Mouse (Mus musculus): Measurements from ENCODE around the gene Fam83f. TPM values are rescaled to one million over a fixed set of nuclear protein-coding genes. Genes with fewer than 3 reads are reported as not detected.

The Fam83f gene
- polyA plus RNA-seq, 1 experiment from 2014 or later, result 2.9 TPM

GRCm38 (mm10) chr15:80636757-80637372 lies 34.8 kb upstream of the Fam83f start:
- Histone ChIP-seq H3K4me1 (ENCODE audit: control insufficient read depth, insufficient read depth, low read length) (0 out of 2 replicates have a peak, but pooled peaks cover 8% of the 10 kb centered on the region), H3K4me3 (ENCODE audit: low read length) (no peak overlapping the region), H3K9me3 (ENCODE audit: control insufficient read depth, low read length) (no peaks in the 10 kb centered on the region), H3K9ac (ENCODE audit: low read depth, low read length) (no peak overlapping the region), H3K4me2 (replicated peaks; ENCODE audit: low read depth, low read length) (no peak overlapping the region), H3K27ac (ENCODE audit: low read depth, low read length) (no peak overlapping the region), H3K27me3 (ENCODE audit: control insufficient read depth, insufficient read depth, low read length) (no peaks in the 10 kb centered on the region), H3K36me3 (ENCODE audit: control insufficient read depth, insufficient read depth, low read length) (no peaks in the 10 kb centered on the region)
- no peak for ATAC-seq (ENCODE audit: low FRiP score, low TSS enrichment)
- WGBS, result 50% methylated on average over 13 of the region's 13 CpGs

GRCm38 (mm10) chr15:80639071-80639702 lies 32.5 kb upstream of the Fam83f start:
- H3K4me3 ChIP-seq (ENCODE audit: low read length), result no peak overlapping the region
- no peaks in the 10 kb centered on the region for H3K27me3 ChIP-seq (ENCODE audit: control insufficient read depth, insufficient read depth, low read length)
- no peak overlapping the region for H3K27ac ChIP-seq (ENCODE audit: low read depth, low read length)
- ATAC-seq (ENCODE audit: low FRiP score, low TSS enrichment), result no peak
- 22% methylated on average over 11 of the region's 11 CpGs for WGBS
- no peaks in the 10 kb centered on the region for H3K36me3 ChIP-seq (ENCODE audit: control insufficient read depth, insufficient read depth, low read length)
- H3K4me1 ChIP-seq (ENCODE audit: control insufficient read depth, insufficient read depth, low read length), result 0 out of 2 replicates have a peak, but pooled peaks cover 7% of the 10 kb centered on the region
- no peak overlapping the region for H3K9ac ChIP-seq (ENCODE audit: low read depth, low read length)
- H3K9me3 ChIP-seq (ENCODE audit: control insufficient read depth, low read length), result no peaks in the 10 kb centered on the region
- H3K4me2 ChIP-seq (replicated peaks; ENCODE audit: low read depth, low read length), result no peak overlapping the region

- H3K27ac ChIP-seq (ENCODE audit: low read depth, low read length), result no peak overlapping the region
- H3K4me1 ChIP-seq (ENCODE audit: control insufficient read depth, insufficient read depth, low read length), result 0 out of 2 replicates have a peak, but pooled peaks cover 5% of the 10 kb centered on the region
- no peaks in the 10 kb centered on the region for H3K36me3 ChIP-seq (ENCODE audit: control insufficient read depth, insufficient read depth, low read length)
- no peak overlapping the region for H3K4me2 ChIP-seq (replicated peaks; ENCODE audit: low read depth, low read length)
- 79% methylated on average over 3 of the region's 3 CpGs for WGBS
- no peak overlapping the region for H3K9ac ChIP-seq (ENCODE audit: low read depth, low read length)
- no peak for ATAC-seq (ENCODE audit: low FRiP score, low TSS enrichment)
- no peaks in the 10 kb centered on the region for H3K9me3 ChIP-seq (ENCODE audit: control insufficient read depth, low read length)
- H3K4me3 ChIP-seq (ENCODE audit: low read length), result no peak overlapping the region
- H3K27me3 ChIP-seq (ENCODE audit: control insufficient read depth, insufficient read depth, low read length), result no peaks in the 10 kb centered on the region
Measured at GRCm38 (mm10) chr15:80639874-80640273, 31.8 kb upstream of the Fam83f start.

- 78% methylated on average over 2 of the region's 2 CpGs for WGBS
- Histone ChIP-seq H3K4me2 (replicated peaks; ENCODE audit: low read depth, low read length) (no peak overlapping the region), H3K27me3 (ENCODE audit: control insufficient read depth, insufficient read depth, low read length) (no peaks in the 10 kb centered on the region), H3K9ac (ENCODE audit: low read depth, low read length) (no peak overlapping the region), H3K4me3 (ENCODE audit: low read length) (no peak overlapping the region), H3K4me1 (ENCODE audit: control insufficient read depth, insufficient read depth, low read length) (0 out of 2 replicates have a peak, but pooled peaks cover 5% of the 10 kb centered on the region), H3K9me3 (ENCODE audit: control insufficient read depth, low read length) (no peaks in the 10 kb centered on the region), H3K27ac (ENCODE audit: low read depth, low read length) (no peak overlapping the region), H3K36me3 (ENCODE audit: control insufficient read depth, insufficient read depth, low read length) (no peaks in the 10 kb centered on the region)
- ATAC-seq (ENCODE audit: low FRiP score, low TSS enrichment), result no peak
Measured at GRCm38 (mm10) chr15:80641702-80642435, 29.8 kb upstream of the Fam83f start.

- H3K4me3 ChIP-seq (ENCODE audit: low read length), result no peak overlapping the region
- H3K27ac ChIP-seq (ENCODE audit: low read depth, low read length), result no peak overlapping the region
- H3K4me2 ChIP-seq (replicated peaks; ENCODE audit: low read depth, low read length), result no peak overlapping the region
- no peaks in the 10 kb centered on the region for H3K9me3 ChIP-seq (ENCODE audit: control insufficient read depth, low read length)
- no peak for ATAC-seq (ENCODE audit: low FRiP score, low TSS enrichment)
- H3K36me3 ChIP-seq (ENCODE audit: control insufficient read depth, insufficient read depth, low read length), result no peaks in the 10 kb centered on the region
- WGBS, result 84% methylated on average over 17 of the region's 17 CpGs
- H3K4me1 ChIP-seq (ENCODE audit: control insufficient read depth, insufficient read depth, low read length), result no peaks in the 10 kb centered on the region
- no peak overlapping the region for H3K9ac ChIP-seq (ENCODE audit: low read depth, low read length)
- H3K27me3 ChIP-seq (ENCODE audit: control insufficient read depth, insufficient read depth, low read length), result no peaks in the 10 kb centered on the region
Measured at GRCm38 (mm10) chr15:80645006-80645797, 26.4 kb upstream of the Fam83f start.

GRCm38 (mm10) chr15:80648977-80649606 lies 22.6 kb upstream of the Fam83f start:
- no peak overlapping the region for H3K9ac ChIP-seq (ENCODE audit: low read depth, low read length)
- ATAC-seq (ENCODE audit: low FRiP score, low TSS enrichment), result no peak
- WGBS, result 76% methylated on average over 15 of the region's 15 CpGs

GRCm38 (mm10) chr15:80650412-80650811 lies 21.2 kb upstream of the Fam83f start:
- Histone ChIP-seq H3K4me2 (replicated peaks; ENCODE audit: low read depth, low read length) (no peak overlapping the region), H3K36me3 (ENCODE audit: control insufficient read depth, insufficient read depth, low read length) (no peaks in the 10 kb centered on the region), H3K27ac (ENCODE audit: low read depth, low read length) (no peak overlapping the region), H3K9ac (ENCODE audit: low read depth, low read length) (no peak overlapping the region), H3K4me3 (ENCODE audit: low read length) (no peak overlapping the region), H3K9me3 (ENCODE audit: control insufficient read depth, low read length) (no peaks in the 10 kb centered on the region), H3K27me3 (ENCODE audit: control insufficient read depth, insufficient read depth, low read length) (no peaks in the 10 kb centered on the region), H3K4me1 (ENCODE audit: control insufficient read depth, insufficient read depth, low read length) (no peaks in the 10 kb centered on the region)
- ATAC-seq (ENCODE audit: low FRiP score, low TSS enrichment), result no peak
- WGBS, result 75% methylated on average over 2 of the region's 2 CpGs

More at GRCm38 (mm10) chr15:80648977-80649606, 22.6 kb upstream of the Fam83f start:
- no peaks in the 10 kb centered on the region for H3K4me1 ChIP-seq (ENCODE audit: control insufficient read depth, insufficient read depth, low read length)
- no peak overlapping the region for H3K27ac ChIP-seq (ENCODE audit: low read depth, low read length)
- H3K4me3 ChIP-seq (ENCODE audit: low read length), result no peak overlapping the region
- H3K9me3 ChIP-seq (ENCODE audit: control insufficient read depth, low read length), result no peaks in the 10 kb centered on the region
- no peaks in the 10 kb centered on the region for H3K36me3 ChIP-seq (ENCODE audit: control insufficient read depth, insufficient read depth, low read length)
- H3K27me3 ChIP-seq (ENCODE audit: control insufficient read depth, insufficient read depth, low read length), result no peaks in the 10 kb centered on the region
- H3K4me2 ChIP-seq (replicated peaks; ENCODE audit: low read depth, low read length), result no peak overlapping the region

- no peaks in the 10 kb centered on the region for H3K27me3 ChIP-seq (ENCODE audit: control insufficient read depth, insufficient read depth, low read length)
- H3K4me2 ChIP-seq (replicated peaks; ENCODE audit: low read depth, low read length), result no peak overlapping the region
- H3K27ac ChIP-seq (ENCODE audit: low read depth, low read length), result no peak overlapping the region
- no peaks in the 10 kb centered on the region for H3K9me3 ChIP-seq (ENCODE audit: control insufficient read depth, low read length)
- H3K4me3 ChIP-seq (ENCODE audit: low read length), result no peak overlapping the region
- no peaks in the 10 kb centered on the region for H3K36me3 ChIP-seq (ENCODE audit: control insufficient read depth, insufficient read depth, low read length)
- H3K9ac ChIP-seq (ENCODE audit: low read depth, low read length), result no peak overlapping the region
- WGBS, result 76% methylated on average over 8 of the region's 8 CpGs
- no peak for ATAC-seq (ENCODE audit: low FRiP score, low TSS enrichment)
- no peaks in the 10 kb centered on the region for H3K4me1 ChIP-seq (ENCODE audit: control insufficient read depth, insufficient read depth, low read length)
Measured at GRCm38 (mm10) chr15:80653865-80654264, 17.8 kb upstream of the Fam83f start.
